In the genomic region with DNA sequence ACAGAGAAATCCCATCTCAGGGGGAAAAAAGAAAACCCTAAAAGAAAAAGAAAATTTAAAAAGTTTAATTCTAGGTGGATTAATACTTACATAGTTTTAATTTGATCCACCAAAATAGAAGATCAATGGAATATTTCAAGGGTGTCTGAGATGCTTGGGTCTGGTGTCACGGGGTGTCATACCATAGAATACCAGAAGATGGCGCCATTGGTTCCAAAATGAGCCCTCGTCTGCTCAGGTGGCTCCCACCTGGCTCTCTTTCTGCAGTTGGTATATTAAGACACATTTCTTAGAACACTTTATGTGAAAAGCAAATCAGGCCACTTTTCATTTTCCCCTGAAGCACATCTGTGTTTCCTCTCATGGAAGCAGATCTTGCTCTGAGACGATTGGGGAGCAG, we compare ENCODE assay signal across 8 mouse cellular contexts. TPM values are rescaled to one million over a fixed set of nuclear protein-coding genes. Genes with fewer than 3 reads are reported as not detected.
DNase-seq lines count a peak whose midpoint lies in the region; ATAC-seq and TF ChIP-seq lines count a peak whose summit lies in the region.

No protein-coding gene starts in this region.

- ATAC-seq in cerebellum, adult (ENCODE audit: insufficient number of reproducible peaks, low FRiP score, low TSS enrichment): no peak

- DNase-seq in cerebellum, adult 11 months: peak; percentile 57
- DNase-seq in spleen, adult 2 months (ENCODE audit: low read depth in 1 of 2, low spot score in 2 of 2): peak; percentile 15 to 28
- no peak for DNase-seq in spleen, postnatal 14 days (ENCODE audit: low spot score in 2 of 2)
- DNase-seq in embryo, embryonic 10 days (ENCODE audit: low spot score): peak; percentile 64
- peak; percentile 77 for DNase-seq in kidney, postnatal 10 days
- peak; percentile 36 for DNase-seq in lung, postnatal 25 days (ENCODE audit: low spot score)
- peak; percentile 47 to 77 for DNase-seq in spleen, postnatal 10 days (ENCODE audit: low spot score in 2 of 2)

- no peak overlapping the region for H3K27ac ChIP-seq in spleen, adult 2 months (ENCODE audit: insufficient read depth, low read length)

- no peak overlapping the region for H3K4me3 ChIP-seq in spleen, adult 2 months (ENCODE audit: extremely low read depth, insufficient read depth, insufficient read length)

- no peaks in the 10 kb centered on the region for H3K4me1 ChIP-seq in spleen, adult 2 months (ENCODE audit: control insufficient read depth, insufficient read depth, insufficient read length)

- H3K27me3 ChIP-seq in spleen, adult 2 months (ENCODE audit: control insufficient read depth, insufficient read depth, low read length): no peaks in the 10 kb centered on the region

- H3K36me3 ChIP-seq in spleen, adult 2 months (ENCODE audit: control insufficient read depth, insufficient read depth, low read length): no peaks in the 10 kb centered on the region

- TF ChIP-seq CTCF in spleen, adult 2 months (IDR thresholded peaks at IDR 0.05; ENCODE audit: extremely low read depth, insufficient read depth, insufficient read length, insufficient replicate concordance): peak; percentile 58; the same call in 1 of the 2 replicates

- no peak for TF ChIP-seq POLR2A in spleen, adult 2 months (IDR thresholded peaks at IDR 0.05; ENCODE audit: low read depth, low read length)

- WGBS in spleen, adult 2 months: 10% methylated on average over 4 of the region's 4 CpGs

RNA-seq across cellular contexts. Expression of a gene that starts 18.4 kb away (rescaled TPM):
- polyA plus RNA-seq in spleen, adult 2 months (2012; rRNA removed): 102 and 109 TPM in 2 replicates

RNA-seq across cellular contexts. Expression of a gene that starts 41.3 kb away (rescaled TPM):
- polyA plus RNA-seq in spleen, adult 2 months (2012; rRNA removed): 5.4 and 6.3 TPM in 2 replicates

Comparison
In these comparisons a context has a peak if more than half of its experiments do, and no peak if none do; other contexts are left out.
1. DNase-seq: peak in cerebellum, adult 11 months (single experiment), spleen, adult 2 months (2 of 2), embryo, embryonic 10 days (single experiment), kidney, postnatal 10 days (single experiment), lung, postnatal 25 days (single experiment) and spleen, postnatal 10 days (2 of 2); none in spleen, postnatal 14 days (0 of 2).